Mouse (Mus musculus): ENCODE results near the gene Hoxa3.

GRCm38 (mm10) chr6:52225612-52226568 is 12.8 kb upstream of the Hoxa3 start:
- TF ChIP-seq CTCF (conservative IDR thresholded peaks at IDR 0.05; ENCODE audit: low read length): no peak
- no peak for TF ChIP-seq NANOG (IDR thresholded peaks at IDR 0.05; ENCODE audit: borderline replicate concordance, low read length)
